Mouse (Mus musculus): ENCODE data around the gene Slc37a3.

Slc37a3 gene

GRCm38 (mm10) chr6:39319061-39319761 is 58.3 kb downstream of the Slc37a3 start:
- peak; percentile 3 for DNase-seq (ENCODE audit: low read depth, low spot score)

DNA sequence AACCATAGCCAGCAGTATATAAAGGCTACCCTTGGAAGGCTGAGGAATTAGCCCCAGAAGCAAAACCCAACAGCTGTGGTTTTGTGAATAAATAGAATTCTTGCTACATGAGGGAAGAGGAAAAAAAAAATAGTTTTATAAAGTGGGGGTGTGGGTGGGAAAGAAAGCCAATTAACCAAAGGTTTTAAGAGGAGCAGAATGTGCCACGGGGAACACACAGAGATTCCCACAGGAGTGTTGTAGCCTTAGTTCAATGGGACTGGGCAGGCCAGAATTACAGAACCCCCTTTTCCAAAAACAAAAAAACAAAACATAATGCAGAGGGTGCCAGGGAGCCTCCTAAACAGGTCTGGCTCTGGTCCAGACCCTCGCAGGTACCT is 58.9 kb downstream of the Slc37a3 start:
- no peak for DNase-seq (ENCODE audit: low read depth, low spot score)

GRCm38 (mm10) chr6:39317854-39318630 is 59.4 kb downstream of the Slc37a3 start:
- DNase-seq (ENCODE audit: low read depth, low spot score) = no peak

GRCm38 (mm10) chr6:39316089-39316488 is 61.4 kb downstream of the Slc37a3 start:
- DNase-seq (ENCODE audit: low read depth, low spot score) = no peak

DNA sequence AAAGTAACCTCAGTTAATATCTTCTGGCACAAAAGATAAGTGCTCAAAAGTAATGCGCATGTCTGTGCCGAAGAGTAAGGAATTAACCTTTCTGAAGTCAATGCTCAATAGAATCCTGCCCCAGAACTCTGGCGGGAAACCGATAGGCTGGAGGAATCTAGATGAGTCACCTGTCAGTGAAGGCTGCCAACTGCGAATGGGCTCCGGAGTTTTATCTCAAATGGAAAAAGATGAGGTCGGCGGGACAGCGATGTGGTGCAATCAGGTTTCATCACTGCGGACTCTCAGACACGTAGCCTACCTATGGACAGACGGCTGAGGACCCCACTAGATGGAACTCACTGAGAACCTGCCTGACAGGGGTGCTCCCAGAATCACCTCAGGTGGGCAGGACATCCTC is 63.0 kb downstream of the Slc37a3 start:
- no peak for DNase-seq (ENCODE audit: low read depth, low spot score)

DNA sequence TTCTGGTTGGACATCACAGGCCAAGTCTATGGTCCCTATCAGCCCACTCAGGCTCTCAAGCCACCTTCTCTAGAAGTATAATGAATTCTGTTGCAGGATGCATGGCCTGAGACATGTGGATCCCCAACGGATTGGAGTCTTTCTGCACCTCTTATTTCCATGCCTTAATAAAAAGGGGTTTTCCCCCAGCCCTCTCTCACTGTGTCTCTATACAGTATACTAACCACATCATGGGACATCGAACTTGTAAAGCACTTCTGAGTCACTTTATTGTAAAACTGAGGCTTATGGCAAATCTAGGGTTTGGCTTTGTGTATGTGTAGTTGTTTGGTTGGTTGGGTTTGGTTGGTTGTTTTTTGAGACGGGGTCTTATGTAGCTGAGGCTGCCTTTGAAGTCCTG is 65.7 kb downstream of the Slc37a3 start:
- DNase-seq (ENCODE audit: low read depth, low spot score) = no peak

DNA sequence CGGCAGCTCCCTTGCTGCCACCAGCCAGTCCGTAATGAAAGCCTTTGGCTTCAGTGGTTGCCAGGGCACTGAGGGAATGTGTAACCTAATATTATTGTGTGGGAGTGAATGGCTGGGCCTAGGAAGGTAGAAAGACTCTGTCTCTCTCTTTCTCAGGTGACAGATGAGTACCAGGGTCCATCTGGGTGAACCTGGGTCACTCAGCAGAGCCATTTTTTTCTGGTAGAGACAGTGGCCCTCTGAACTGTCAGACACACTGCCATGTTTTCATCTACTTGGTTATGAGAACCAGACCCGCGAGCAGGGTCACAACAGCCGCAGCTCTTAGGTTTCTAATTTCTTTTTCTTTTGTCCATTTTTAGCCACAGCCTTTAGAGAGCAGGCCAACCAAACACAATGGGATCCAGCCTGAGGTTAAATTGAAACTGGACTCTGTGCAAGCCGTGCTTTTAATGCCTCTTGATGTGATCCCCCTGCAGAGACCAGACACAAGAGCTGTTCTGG is 73.1 kb downstream of the Slc37a3 start:
- DNase-seq (ENCODE audit: low read depth, low spot score) = no peak

DNA sequence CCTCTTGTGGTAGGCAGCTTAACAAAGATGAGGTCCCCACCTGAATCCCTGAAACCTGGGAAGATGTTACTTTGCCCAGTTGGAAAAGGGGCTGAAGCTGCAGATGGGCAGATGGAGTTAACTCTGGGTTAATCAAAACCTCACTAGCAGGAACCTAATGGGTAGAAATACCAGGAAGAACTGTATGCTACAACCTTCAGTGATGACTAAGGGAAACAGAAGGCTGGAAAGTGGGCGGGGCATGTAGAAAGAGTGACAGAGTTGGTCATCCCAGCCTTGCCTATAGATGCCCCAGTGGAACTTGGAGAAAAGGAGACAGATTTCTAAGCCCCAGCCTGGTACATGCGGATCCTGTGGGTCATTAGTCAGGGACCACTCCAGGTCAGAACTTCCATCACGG is 76.0 kb downstream of the Slc37a3 start:
- DNase-seq (ENCODE audit: low read depth, low spot score) = no peak

DNA sequence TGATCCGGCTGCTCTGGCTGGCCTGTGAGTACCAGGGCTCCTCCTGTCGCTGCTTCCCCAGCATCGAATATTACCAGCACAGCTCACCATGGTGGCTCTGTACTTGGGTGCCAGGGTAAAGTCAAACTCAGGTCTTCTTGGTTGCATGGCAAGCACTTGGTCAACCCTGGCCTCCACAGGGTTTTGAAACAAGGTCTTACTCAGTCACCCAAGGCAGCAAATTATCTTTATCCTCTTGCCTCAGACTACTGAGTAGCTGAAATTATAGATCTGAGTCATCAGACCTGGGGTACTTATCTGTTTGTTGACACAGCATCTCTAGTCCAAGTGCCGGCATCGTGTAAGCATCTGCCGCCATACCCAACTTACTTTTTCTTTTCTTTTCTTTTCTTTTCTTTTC is 80.4 kb downstream of the Slc37a3 start:
- DNase-seq (ENCODE audit: low read depth, low spot score) = no peak

- DNase-seq (ENCODE audit: low read depth, low spot score) = no peak
These were observed 81.0 kb downstream of the Slc37a3 start for GRCm38 (mm10) chr6:39296474-39296873.

DNA sequence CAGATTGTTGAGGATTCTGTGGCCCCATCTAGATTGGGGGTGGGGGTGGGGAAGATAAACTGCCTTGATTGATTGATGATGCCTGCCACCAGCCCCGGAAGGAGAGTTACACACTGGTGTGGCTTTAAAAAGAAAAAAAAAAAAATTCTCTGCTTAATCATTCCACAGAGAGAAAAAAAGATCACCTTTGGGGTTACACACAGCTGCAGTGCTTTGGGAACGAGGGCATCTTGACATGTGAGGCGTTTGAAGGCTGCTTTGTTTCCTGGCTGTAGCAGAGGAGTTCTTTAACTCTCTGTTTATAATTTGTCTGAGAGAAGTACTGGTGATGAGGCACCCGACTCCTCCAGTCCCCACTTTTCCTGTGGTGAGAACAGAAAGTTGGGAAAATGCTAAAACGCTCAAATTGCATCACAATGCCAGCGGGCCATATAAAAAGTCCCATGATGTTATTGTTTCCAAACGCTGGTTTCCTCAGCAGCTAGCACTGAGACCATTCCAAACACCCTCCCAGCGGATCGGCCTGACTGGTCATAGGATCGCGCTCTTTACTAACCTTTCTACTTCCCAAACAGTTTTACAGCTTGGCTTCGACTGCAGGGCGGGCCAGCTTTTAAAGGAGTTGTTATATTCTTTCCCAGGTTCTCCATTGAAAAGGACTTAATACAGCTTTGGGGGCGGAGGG is 81.6 kb downstream of the Slc37a3 start:
- no peak for DNase-seq (ENCODE audit: low read depth, low spot score)

DNA sequence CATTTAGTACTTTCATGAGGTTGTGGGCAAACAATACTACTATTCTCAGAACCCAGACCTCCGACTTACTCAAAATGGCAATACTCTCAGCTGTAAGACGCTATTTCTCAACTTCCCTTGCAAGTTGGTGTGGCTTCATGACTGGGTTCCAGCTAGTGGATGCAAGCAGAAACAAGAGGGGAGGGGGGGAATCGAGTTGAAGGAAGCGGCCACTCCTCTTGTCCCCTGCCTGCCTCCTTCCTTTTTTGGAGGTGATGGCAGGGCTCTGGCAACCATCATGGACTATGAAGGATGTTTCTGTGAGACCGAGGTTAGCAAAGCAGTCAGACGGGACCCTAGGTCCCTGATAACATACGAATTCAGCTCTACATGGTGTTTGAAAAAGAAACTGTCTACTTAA is 87.8 kb downstream of the Slc37a3 start:
- no peak for DNase-seq (ENCODE audit: low read depth, low spot score)

DNA sequence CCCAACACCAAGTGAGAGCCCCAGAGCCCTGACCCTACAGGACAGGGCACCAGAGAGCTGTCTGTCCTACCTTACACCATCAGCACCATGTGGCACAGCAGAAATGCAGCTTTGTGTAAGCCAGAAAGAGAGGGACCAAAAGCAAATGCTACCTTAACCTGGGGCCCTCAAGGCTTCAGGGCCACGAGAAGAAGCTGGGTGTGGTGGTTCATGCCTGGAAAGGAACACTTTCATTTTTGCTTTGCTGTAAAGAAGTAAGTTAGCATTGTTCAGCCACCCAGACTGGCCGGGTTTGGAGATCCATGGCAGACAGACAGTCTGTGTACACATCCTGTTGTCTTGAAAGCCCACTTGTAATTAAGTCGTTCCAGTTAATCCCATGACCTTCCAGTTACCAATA is 89.7 kb downstream of the Slc37a3 start:
- no peak for DNase-seq (ENCODE audit: low read depth, low spot score)

DNA sequence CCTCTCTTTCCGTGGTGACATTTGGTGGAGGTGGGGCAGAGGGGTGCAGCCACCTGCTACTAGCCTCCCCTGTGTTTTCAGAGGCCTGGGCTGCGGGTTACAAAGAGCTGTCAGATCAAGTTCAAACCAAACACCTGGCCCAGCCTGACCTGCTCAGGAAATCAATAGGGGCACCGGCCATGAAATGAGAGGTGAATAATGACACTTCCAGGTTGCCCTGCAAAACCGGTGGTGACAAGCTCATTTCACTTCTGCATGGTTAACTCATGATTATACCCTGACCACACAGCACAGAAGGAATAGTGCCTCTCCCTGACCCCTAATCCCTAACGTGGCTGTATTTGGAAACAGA is 90.8 kb downstream of the Slc37a3 start:
- no peak for DNase-seq (ENCODE audit: low read depth, low spot score)

- DNase-seq (ENCODE audit: low read depth, low spot score) = no peak
These were observed 91.3 kb downstream of the Slc37a3 start for GRCm38 (mm10) chr6:39286053-39286731.

DNA sequence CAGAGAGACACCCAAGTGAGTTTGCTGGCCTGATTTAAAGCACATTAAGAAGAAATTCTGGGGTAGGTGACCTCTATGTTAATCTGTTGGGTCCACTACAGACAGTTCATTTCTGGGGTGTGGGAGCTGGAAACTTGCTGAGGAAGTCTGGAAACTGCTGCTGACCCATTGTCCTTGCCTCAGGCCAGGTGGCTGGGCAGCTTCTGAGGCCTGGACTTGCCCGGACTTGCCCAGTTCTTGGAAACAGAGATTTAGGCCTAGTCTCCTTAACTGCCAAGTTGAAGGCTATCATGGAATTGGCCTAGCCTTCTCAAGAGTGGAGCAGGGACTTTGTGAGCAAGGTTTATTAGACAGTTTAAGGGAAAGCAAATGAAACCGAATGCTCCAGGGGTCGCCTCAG is 92.6 kb downstream of the Slc37a3 start:
- no peak for DNase-seq (ENCODE audit: low read depth, low spot score)
